Mouse (Mus musculus) adrenal gland, postnatal 25 days (tissue): ENCODE data around the gene Plcxd2. TPM values are rescaled to one million over a fixed set of nuclear protein-coding genes. Genes with fewer than 3 reads are reported as not detected.

Source experiments
- DNase-seq: peaks from one replicate; pipeline ENCODE4 v3.0.0; 2021; ENCODE audit warnings: mixed read lengths
- total RNA-seq: library from RNA; stranded (reverse); gene quantifications from 2 replicates; pipeline ENCODE4 v1.2.3, GENCODE M21; 2021

Gene Plcxd2
- total RNA-seq, 1 experiment from 2014 or later = 0.67 TPM

DNA sequence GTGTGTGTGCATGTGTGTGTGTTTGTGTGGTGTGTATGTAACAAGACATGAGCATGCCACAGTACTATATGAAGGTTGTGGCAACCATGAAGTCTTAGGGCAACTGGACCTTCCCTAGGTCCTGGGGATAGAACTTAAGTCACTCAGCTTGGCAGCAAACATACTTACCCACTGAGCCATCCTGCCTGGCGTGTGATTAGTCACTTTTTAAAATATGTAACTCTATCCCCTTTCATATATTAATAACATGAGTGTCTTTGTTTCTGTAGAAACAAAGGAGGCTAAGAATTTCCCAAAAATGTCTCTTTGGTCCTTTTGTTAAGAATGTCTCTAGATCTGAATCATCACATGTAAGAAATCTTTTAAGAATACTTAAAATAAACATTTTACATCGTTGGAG is 72.6 kb downstream of the Plcxd2 start:
- DNase-seq = no peak

DNA sequence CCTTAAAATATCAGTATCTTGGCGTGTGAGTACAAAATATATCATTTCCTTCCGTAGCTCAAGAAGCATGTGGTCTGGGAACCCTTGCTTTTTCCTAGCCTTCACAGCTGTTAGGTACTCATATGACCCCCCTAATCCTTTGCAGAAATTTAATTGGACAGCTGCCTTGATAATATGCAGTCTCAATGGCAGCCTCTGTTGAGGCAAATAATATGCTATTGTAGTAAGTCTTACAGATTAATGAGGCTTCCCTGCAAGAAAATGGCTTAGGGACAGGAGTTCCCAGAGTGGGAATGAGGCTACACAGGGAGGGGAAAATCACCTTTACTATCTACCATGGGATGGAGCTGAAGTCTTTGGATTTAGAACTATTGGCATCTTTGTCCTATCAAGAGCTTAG is 73.5 kb downstream of the Plcxd2 start:
- DNase-seq = no peak

DNA sequence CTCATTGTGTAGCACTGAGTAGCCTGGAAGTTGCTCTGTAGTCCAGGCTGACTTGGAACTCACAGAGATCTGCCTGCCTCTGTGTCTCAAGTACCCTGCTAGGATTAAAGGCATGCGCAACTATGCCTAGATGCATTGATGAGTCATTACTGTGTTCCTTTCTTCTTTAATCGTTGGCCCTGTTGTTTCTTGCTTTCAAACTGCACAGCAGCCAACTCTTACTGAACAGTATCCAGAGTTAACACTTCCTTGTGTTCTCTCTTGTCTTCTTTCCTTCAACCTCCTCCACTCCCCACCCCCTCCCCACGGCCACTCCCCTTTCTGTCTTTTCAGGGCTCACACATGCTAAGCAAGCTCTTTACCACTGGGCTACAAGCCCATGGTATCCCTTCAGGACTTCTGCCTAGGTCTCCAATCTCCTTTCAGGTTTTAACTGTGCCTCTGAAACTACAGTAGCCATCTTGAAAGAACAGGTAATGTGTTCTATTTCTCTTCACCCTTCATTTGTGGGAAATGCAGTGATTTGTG is 74.0 kb downstream of the Plcxd2 start:
- no peak for DNase-seq

DNA sequence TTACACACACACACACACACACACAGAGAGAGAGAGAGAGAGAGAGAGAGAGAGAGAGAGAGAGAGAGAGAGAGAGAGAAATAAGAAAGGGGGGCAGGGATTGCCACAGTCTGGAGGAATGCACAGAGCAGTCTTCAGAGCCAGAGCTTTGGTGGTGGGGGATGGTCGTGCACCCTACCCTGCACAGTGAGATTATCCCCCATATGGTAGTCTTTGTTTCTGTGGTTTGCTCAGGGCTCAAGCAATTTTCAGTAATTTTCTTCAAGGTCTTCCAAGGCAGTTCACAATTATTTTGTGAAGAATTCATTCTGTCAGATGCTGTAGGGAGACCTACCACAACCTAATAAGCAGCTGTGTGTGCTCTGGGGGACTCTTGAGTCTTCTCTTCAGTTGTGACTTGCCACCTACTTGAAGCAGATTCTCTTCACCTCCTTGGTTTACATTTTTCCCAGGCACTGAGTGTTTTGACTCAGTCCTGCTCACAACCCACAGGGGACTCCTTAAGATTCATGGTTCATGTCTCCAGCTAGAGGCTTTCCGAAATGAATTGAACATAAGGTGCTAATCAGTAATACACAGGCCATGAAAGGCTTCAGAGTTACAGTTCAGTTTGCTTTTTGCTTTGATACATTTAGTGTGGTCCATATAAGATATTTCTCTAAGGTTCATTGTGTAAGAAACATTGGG is 75.2 kb downstream of the Plcxd2 start:
- DNase-seq = no peak

DNA sequence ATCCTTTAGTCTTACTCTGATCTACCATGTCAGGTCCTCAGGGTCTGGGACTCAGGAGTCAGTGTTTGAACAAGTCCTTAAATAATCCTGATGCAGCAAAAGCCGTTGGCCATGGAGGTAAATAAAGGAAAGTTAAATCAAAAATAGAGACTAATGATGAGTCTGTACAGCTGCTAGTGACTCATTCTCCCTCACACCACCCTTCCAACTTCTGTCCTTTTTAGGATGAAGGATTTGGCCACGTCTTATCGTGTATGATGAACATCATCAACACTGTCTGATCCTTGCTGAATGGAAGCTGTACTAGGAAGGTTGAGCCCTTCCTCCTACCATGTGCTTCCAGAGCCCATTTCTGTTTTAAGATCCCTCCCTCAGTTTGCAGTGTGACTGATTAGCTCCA is 79.7 kb downstream of the Plcxd2 start:
- no peak for DNase-seq

DNA sequence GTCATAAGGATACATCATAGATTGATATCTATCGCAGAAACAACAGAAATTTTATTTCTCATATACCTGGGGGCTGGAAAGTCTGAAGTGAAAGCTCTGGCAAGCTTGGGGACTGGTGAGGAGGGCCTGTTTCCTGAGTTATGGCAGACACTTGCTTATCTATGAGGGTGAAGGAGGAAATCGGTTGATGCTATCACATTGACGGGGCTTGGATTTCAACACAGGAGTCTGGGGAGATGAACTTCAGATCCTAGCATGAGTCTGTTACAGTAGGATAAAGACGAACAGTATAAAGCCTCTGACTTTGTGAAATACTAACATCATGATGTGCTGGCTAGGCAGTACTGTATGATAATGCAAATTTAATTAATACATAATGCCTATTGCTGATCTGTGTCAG is 81.9 kb downstream of the Plcxd2 start:
- DNase-seq = no peak

DNA sequence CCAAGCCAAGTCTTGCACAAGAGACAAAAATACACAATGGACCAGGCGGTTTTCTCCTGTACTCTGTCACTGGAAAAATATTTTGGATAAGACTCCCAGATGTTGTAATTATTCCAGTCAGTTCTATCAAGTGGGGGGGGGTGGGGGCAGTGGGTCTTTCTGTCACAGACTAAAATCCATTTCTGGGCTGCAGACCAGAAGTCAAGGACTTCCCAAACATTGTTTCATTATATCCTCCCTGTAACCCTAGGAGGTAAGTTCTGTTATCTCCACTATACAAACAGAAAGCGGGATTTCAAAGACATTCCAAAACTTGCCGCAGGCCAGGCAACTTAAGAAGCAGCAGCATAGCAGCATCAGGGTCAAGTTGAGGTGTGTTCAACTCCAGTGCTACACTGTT is 82.4 kb downstream of the Plcxd2 start:
- no peak for DNase-seq

DNA sequence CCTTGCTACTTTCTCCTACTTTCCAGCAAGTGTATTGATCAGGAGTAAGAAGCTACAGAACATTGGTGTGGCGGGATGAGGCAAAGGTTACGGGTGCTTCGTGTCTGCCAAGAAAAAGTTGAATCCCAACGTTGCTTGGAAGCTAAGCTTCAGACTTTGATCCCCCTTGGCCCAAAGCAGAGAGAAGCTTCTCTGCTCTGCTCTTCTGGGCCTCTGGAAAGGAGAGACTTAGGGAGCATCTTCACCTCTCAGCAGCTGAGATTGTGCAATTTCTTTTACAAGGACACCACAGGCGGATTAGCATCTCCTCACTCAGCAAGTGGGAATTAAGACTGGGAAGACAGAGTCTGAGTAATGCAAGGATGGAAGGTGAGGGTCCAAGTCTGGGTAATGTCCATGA is 83.1 kb downstream of the Plcxd2 start:
- DNase-seq = no peak

DNA sequence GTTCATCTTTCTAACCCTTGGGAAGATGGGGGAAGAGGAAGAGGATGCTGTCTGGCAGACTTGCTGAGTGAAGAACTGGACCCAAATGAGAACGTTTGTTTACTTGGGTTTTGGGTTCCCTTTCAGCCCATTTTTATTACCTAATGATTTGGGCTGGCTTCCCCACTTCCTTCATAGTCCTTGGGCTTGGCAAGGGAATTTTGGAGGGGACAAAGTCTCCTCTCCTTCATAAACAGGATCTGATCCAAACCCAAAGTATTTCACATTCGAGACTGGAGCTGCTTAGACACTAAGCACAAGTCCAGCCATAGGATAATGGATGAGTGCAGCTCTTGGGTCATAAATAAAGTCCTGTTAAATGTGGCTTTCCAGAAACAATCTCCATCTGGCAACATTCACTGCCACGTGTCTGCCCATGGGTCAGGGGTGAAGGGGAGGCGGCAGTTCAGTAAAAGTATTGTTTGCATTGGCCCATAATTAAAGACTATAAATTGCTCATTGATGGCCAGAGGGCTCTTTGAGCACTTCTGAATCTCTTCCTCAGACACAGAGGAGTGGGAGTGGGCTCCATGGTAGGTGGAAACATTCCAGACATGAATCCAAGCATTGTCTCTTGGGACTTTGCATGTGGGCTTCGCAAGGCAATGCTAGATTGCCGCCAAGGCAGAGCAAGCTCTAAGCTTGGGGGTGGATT is 86.1 kb downstream of the Plcxd2 start:
- no peak for DNase-seq

DNA sequence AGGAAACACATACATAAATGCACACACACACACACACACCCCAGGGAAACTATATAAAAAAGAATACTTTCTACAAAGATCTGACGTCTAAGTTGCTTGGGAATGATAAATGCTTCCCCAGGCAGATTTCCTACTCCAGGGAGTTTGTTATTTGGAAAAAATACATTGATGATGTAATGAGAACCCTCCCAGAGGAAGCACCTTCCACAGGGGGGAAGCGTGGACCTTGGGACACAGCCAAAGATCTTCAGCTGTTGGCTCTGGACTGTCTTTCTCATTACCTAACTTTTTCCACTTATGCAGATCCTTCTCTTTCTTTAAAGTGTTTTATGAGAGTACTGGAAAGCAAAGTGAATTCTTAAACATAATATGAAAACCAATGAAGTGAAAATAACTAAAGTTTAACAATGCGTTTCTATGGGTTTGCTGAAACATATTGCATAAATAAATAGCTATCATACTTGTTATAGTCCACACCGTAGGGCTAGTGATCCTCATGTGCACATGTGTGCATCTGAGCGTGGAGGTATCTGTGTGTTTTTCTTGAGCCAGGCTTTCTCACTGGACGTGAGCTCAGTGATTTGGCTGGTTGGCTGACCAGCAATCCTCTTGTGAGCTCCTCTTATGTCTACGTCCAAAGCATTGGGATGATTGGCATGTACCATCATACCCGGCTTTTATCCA is 87.3 kb downstream of the Plcxd2 start:
- DNase-seq = peak; percentile 18

DNA sequence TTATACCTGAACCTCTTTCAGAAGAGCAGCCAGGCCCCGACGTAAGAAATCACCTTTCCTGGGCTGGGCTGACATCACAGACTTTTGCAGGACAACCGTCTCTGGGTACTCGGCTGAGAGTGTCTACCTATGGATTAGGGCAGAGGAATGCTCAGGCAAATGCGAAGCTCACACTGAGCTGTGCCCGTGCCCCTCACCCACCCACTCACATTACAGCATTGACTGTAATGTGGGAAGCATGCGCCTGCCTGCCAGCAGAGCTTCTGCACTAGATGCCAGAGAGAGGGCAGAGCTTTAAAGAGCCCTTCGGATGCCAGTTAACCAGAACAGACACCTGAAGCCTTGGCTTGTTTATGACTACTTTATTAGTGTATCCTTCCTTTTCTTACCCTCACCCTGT is 90.4 kb downstream of the Plcxd2 start:
- DNase-seq = no peak

Other genes with a start within 250 kb of the Plcxd2 start
- gene Phldb2, start 56.6 kb downstream of the Plcxd2 start, total RNA-seq = 52.2 and 68.2 TPM in 2 replicates
- not detected in 2 replicates for gene Cd96, start 110.0 kb upstream of the Plcxd2 start, total RNA-seq
- 28.4 and 30.7 TPM in 2 replicates for gene Gm4737, start 144.9 kb upstream of the Plcxd2 start, total RNA-seq